ENCODE assay signal across 8 mouse cellular contexts in genomic region chr2:48950252-48950315, GRCm38 (mm10). TPM values are rescaled to one million over a fixed set of nuclear protein-coding genes. Genes with fewer than 3 reads are reported as not detected.
DNase-seq lines count a peak whose midpoint lies in the region; ATAC-seq lines count a peak whose summit lies in the region.

Orc4 (minus strand) TSS chr2:48950277.

- ATAC-seq in lung, embryonic 16.5 days (ENCODE audit: low read depth): no peak
- no peak for ATAC-seq in embryonic facial prominence, embryonic 13.5 days (ENCODE audit: insufficient number of reproducible peaks, insufficient read depth, low FRiP score, low TSS enrichment, low read depth)
- no peak for ATAC-seq in heart, embryonic 15.5 days (replicated peaks; ENCODE audit: insufficient number of reproducible peaks, insufficient read depth, low FRiP score, low read depth)
- ATAC-seq in neural tube, embryonic 14.5 days (ENCODE audit: low read depth): no peak; the same call in 1 of the 2 replicates

- peak within 1 kb of the TSS; percentile 92 for H3K4me3 ChIP-seq in lung, embryonic 16.5 days (ENCODE audit: low read length)
- peak within 1 kb of the TSS; percentile 92 for H3K4me3 ChIP-seq in embryonic facial prominence, embryonic 13.5 days
- peak within 1 kb of the TSS; percentile 92 for H3K4me3 ChIP-seq in heart, embryonic 15.5 days
- H3K4me3 ChIP-seq in neural tube, embryonic 14.5 days (ENCODE audit: low read depth, low read length): peak within 1 kb of the TSS; percentile 71

- WGBS in lung, embryonic 16.5 days: 0% methylated on average over 2 of the region's 2 CpGs
- 0% methylated on average over 2 of the region's 2 CpGs for WGBS in embryonic facial prominence, embryonic 13.5 days
- 4% methylated on average over 2 of the region's 2 CpGs for whole genome bisulfite sequencing in heart, embryonic 15.5 days
- WGBS in neural tube, embryonic 14.5 days: 0% methylated on average over 2 of the region's 2 CpGs

- H3K4me2 ChIP-seq in lung, embryonic 16.5 days (ENCODE audit: low read depth, low read length): peak within 1 kb of the TSS; percentile 77
- peak within 1 kb of the TSS; percentile 74 for H3K4me2 ChIP-seq in embryonic facial prominence, embryonic 13.5 days
- H3K4me2 ChIP-seq in heart, embryonic 15.5 days: peak within 1 kb of the TSS; percentile 75
- peak within 1 kb of the TSS; percentile 50 for H3K4me2 ChIP-seq in neural tube, embryonic 14.5 days (ENCODE audit: low read depth, low read length)

- intact Hi-C loops in left cerebral cortex, postnatal 4 days (cut with DNase I): no loop called here

- H3K27ac ChIP-seq in lung, embryonic 16.5 days (ENCODE audit: low read length): peak within 1 kb of the TSS; percentile 98
- H3K27ac ChIP-seq in embryonic facial prominence, embryonic 13.5 days: peak within 1 kb of the TSS; percentile 95
- peak within 1 kb of the TSS; percentile 98 for H3K27ac ChIP-seq in heart, embryonic 15.5 days
- peak within 1 kb of the TSS; percentile 91 for H3K27ac ChIP-seq in neural tube, embryonic 14.5 days (ENCODE audit: low read depth, low read length)

- peak within 1 kb of the TSS; percentile 95 for H3K9ac ChIP-seq in lung, embryonic 16.5 days (ENCODE audit: low read length)
- peak within 1 kb of the TSS; percentile 81 for H3K9ac ChIP-seq in embryonic facial prominence, embryonic 13.5 days
- H3K9ac ChIP-seq in heart, embryonic 15.5 days: peak within 1 kb of the TSS; percentile 86
- H3K9ac ChIP-seq in neural tube, embryonic 14.5 days (replicated peaks; ENCODE audit: low read depth, low read length): peak within 1 kb of the TSS; percentile 73

- no peaks in the 10 kb centered on the region for H3K27me3 ChIP-seq in lung, embryonic 16.5 days (ENCODE audit: control insufficient read depth, insufficient read depth, low read depth, low read length)
- no peaks in the 10 kb centered on the region for H3K27me3 ChIP-seq in embryonic facial prominence, embryonic 13.5 days
- H3K27me3 ChIP-seq in heart, embryonic 15.5 days: no peaks in the 10 kb centered on the region
- no peaks in the 10 kb centered on the region for H3K27me3 ChIP-seq in neural tube, embryonic 14.5 days (ENCODE audit: control insufficient read depth, insufficient read depth, low read length)

- H3K36me3 ChIP-seq in lung, embryonic 16.5 days (ENCODE audit: control insufficient read depth, insufficient read depth, low read length): no peaks in the 10 kb centered on the region
- H3K36me3 ChIP-seq in embryonic facial prominence, embryonic 13.5 days: no peaks in the 10 kb centered on the region
- H3K36me3 ChIP-seq in heart, embryonic 15.5 days: no peaks in the 10 kb centered on the region
- H3K36me3 ChIP-seq in neural tube, embryonic 14.5 days (ENCODE audit: control insufficient read depth, insufficient read depth, low read length): no peaks in the 10 kb centered on the region

- no peak for DNase-seq in lung, postnatal 10 days
- no peak for DNase-seq in left cerebral cortex, postnatal 4 days
- no peak for DNase-seq in kidney, postnatal 10 days
- DNase-seq in urinary bladder, postnatal 14 days (ENCODE audit: low spot score): no peak

- H3K9me3 ChIP-seq in lung, embryonic 16.5 days (ENCODE audit: control insufficient read depth, low read length): no peaks in the 10 kb centered on the region
- no peaks in the 10 kb centered on the region for H3K9me3 ChIP-seq in embryonic facial prominence, embryonic 13.5 days
- H3K9me3 ChIP-seq in heart, embryonic 15.5 days (replicated peaks): no peaks in the 10 kb centered on the region
- H3K9me3 ChIP-seq in neural tube, embryonic 14.5 days (ENCODE audit: control insufficient read depth, low read length): no peaks in the 10 kb centered on the region

- peaks cover 5% of the 10 kb centered on the region for H3K4me1 ChIP-seq in lung, embryonic 16.5 days (replicated peaks; ENCODE audit: control insufficient read depth, insufficient read depth, low read length)
- H3K4me1 ChIP-seq in embryonic facial prominence, embryonic 13.5 days: peaks cover 6% of the 10 kb centered on the region; the same call in 1 of the 2 replicates
- peaks cover 9% of the 10 kb centered on the region for H3K4me1 ChIP-seq in heart, embryonic 15.5 days (replicated peaks)
- peaks cover 13% of the 10 kb centered on the region for H3K4me1 ChIP-seq in neural tube, embryonic 14.5 days (ENCODE audit: control insufficient read depth, insufficient read depth, low read length)

RNA-seq across cellular contexts. Expression of gene Orc4, which starts in this region (rescaled TPM):
- 95.3 and 96.6 TPM in 2 replicates for polyA plus RNA-seq in lung, embryonic 16.5 days (2015; fragmentation: Nextera tagmentation; extraction: Ambion mirVana)
- 123 and 132 TPM in 2 replicates for polyA plus RNA-seq in embryonic facial prominence, embryonic 13.5 days (2015; fragmentation: Nextera tagmentation; extraction: Ambion mirVana)
- 71.7 and 73.9 TPM in 2 replicates for polyA plus RNA-seq in heart, embryonic 15.5 days (2015; fragmentation: Nextera tagmentation; extraction: Ambion mirVana)
- 10 to 100 TPM; 72.3 to 88.9 TPM for total RNA-seq in left cerebral cortex, postnatal 4 days (2021)
- 102 and 114 TPM in 2 replicates for polyA plus RNA-seq in neural tube, embryonic 14.5 days (2014; fragmentation: Nextera tagmentation; extraction: Ambion mirVana)
